Mouse (Mus musculus) hindbrain, postnatal 0 days (tissue): ENCODE results near the gene Car11. TPM values are rescaled to one million over a fixed set of nuclear protein-coding genes. Genes with fewer than 3 reads are reported as not detected.
"Not testable (repeated sequence)": the region's sequence is repeated elsewhere in the genome, so short reads cannot be mapped to it uniquely, and the experiment has no call there.

Experiments
- ATAC-seq: fragments of 200-750 bp; cut with Nextera tagmentation; 2 replicates; pipeline ENCODE4 v1.8.0; 2017; ENCODE audit warnings: mild to moderate bottlenecking, moderate TSS enrichment, moderate library complexity
- DNase-seq: peaks from one replicate; pipeline ENCODE4 v3.0.0-alpha.2; 2015; ENCODE audit warnings: low spot score
- H3K27ac ChIP-seq: fragments of 300-500 bp; sonication (generic); 2 replicates; pipeline ENCODE4 v1.5.1; 2014; ENCODE audit warnings: mild to moderate bottlenecking
- H3K27me3 ChIP-seq: fragments of 300-500 bp; sonication (generic); 2 replicates; pipeline ENCODE4 v1.6.1; 2014; ENCODE audit warnings: low read length, mixed read lengths; ENCODE audit not compliant: insufficient read depth
- H3K36me3 ChIP-seq: fragments of 300-500 bp; sonication (generic); 2 replicates; pipeline ENCODE4 v1.6.1; 2014; ENCODE audit warnings: low read length, mixed read lengths; ENCODE audit not compliant: insufficient read depth
- H3K4me1 ChIP-seq: fragments of 300-500 bp; sonication (generic); 2 replicates; pipeline ENCODE4 v1.6.1; 2014; ENCODE audit warnings: antibody characterized with exemption, low read length, mixed read lengths; ENCODE audit not compliant: insufficient read depth
- H3K4me2 ChIP-seq: fragments of 300-500 bp; sonication (generic); 2 replicates; pipeline ENCODE4 v1.6.1; 2014; ENCODE audit warnings: low read depth, mild to moderate bottlenecking, low read length, moderate library complexity, mixed read lengths
- H3K4me3 ChIP-seq: fragments of 300-500 bp; sonication (generic); 2 replicates; pipeline ENCODE4 v1.5.1; 2014; ENCODE audit warnings: low read length
- H3K9ac ChIP-seq: fragments of 300-500 bp; sonication (generic); replicated peaks from 2 replicates; pipeline ENCODE4 v1.6.1; 2014; ENCODE audit warnings: mild to moderate bottlenecking, low read length, moderate library complexity, mixed read lengths
- H3K9me3 ChIP-seq: fragments of 300-500 bp; sonication (generic); 2 replicates; pipeline ENCODE4 v1.6.1; 2016; ENCODE audit warnings: low read length, mixed read lengths
- CTCF ChIP-seq: IDR thresholded peaks from 2 replicates; pipeline ENCODE4 v1.5.1; 2016; ENCODE audit warnings: antibody characterized with exemption, control low read depth, low read depth
- WGBS: fragments of 180-500 bp; shearing (Covaris S2); extraction: QIAGEN DNeasy Blood & Tissue Kit; methylation state at CpG from one replicate; pipeline ENCODE4 v1.1.7; 2014; 5-methylcytosine and 5-hydroxymethylcytosine counted together
- polyA plus RNA-seq: library from polyadenylated mRNA; unstranded; fragments of >200 nt; fragmentation: Nextera tagmentation; extraction: Ambion mirVana; gene quantifications from 2 replicates; pipeline ENCODE4 v1.2.1, GENCODE M21; 2015
- total RNA-seq: library from RNA; depleted of rRNA; stranded (reverse); fragments of >200 nt; gene quantifications from 2 replicates; pipeline ENCODE4 v1.2.3, GENCODE M21; 2014; rRNA removed

The Car11 gene
- total RNA-seq = 89.4 and 91.0 TPM in 2 replicates
- 76.9 and 78.2 TPM in 2 replicates for polyA plus RNA-seq

GRCm38 (mm10) chr7:45699523-45700141, at the start of gene Car11:
Gene Car11 (plus strand): TSS chr7:45699843.
- peak; percentile 54 for DNase-seq
- Histone ChIP-seq H3K27me3 (no peaks in the 10 kb centered on the region), H3K36me3 (no peaks in the 10 kb centered on the region), H3K4me3 (peak within 1 kb of the TSS; percentile 50), H3K9ac (peak within 1 kb of the TSS; percentile 71), H3K4me1 (peaks cover 20% of the 10 kb centered on the region), H3K9me3 (no peaks in the 10 kb centered on the region), H3K4me2 (peak within 1 kb of the TSS; percentile 91), H3K27ac (peak within 1 kb of the TSS; percentile 90)
- no peak for ATAC-seq
- TF ChIP-seq CTCF = no peak
- 1% methylated on average over 35 of the region's 36 CpGs for WGBS

- H3K27ac ChIP-seq, DNase-seq, H3K4me3 ChIP-seq, H3K9me3 ChIP-seq, H3K36me3 ChIP-seq, H3K4me2 ChIP-seq, ATAC-seq, H3K9ac ChIP-seq, H3K27me3 ChIP-seq, H3K4me1 ChIP-seq: not testable (repeated sequence)
- WGBS = 96% methylated on average over 19 of the region's 20 CpGs
Observed at GRCm38 (mm10) chr7:45650484-45650883, 49.2 kb upstream of the Car11 start.

DNA sequence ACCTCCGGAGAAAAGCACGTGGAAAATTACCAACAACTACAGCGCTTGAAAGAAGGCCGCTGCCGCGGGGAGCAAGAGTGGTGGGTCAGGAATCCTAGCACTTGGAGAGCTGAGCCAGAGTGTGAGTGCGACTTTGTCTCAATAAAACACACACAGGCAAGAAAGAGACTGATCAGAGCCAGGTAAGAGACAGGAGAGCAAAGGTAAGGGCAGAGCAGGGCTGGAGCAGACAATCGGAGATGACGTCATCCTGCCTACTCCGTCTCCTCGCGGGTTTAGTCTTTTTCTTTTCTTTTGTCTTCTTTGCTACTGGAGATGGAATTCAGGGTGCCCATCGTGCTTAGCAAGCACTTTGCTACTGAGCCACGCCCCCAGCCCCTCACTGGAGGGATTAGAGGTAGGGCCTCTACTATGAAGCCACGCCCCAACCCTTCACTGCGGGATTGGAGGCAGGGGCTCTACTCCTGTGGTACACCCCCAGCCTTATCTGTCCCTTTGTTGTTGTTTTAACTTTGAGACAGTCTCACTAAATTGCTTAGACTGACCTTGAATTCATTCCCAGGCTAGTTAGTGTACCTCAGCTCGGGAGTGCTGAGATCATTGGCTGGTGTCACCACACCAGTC, 45.1 kb upstream of the Car11 start:
- Histone ChIP-seq H3K4me2 (peak overlapping the region; percentile 11), H3K9ac (no peak overlapping the region), H3K4me3 (no peak overlapping the region), H3K4me1 (no peaks in the 10 kb centered on the region), H3K27ac (no peak overlapping the region), H3K9me3 (no peaks in the 10 kb centered on the region), H3K27me3 (no peaks in the 10 kb centered on the region), H3K36me3 (no peaks in the 10 kb centered on the region)
- no peak for TF ChIP-seq CTCF
- ATAC-seq (peak; percentile 47; the same call in 1 of the 2 replicates), DNase-seq (peak; percentile 24)
- WGBS = 25% methylated on average over 17 of the region's 17 CpGs

GRCm38 (mm10) chr7:45660746-45661478, 38.7 kb upstream of the Car11 start:
- 79% methylated on average over 11 of the region's 11 CpGs for WGBS
- Histone ChIP-seq H3K27me3 (no peaks in the 10 kb centered on the region), H3K36me3 (no peaks in the 10 kb centered on the region), H3K4me3 (no peak overlapping the region), H3K4me2 (no peak overlapping the region), H3K4me1 (no peaks in the 10 kb centered on the region), H3K27ac (no peak overlapping the region), H3K9ac (no peak overlapping the region), H3K9me3 (no peaks in the 10 kb centered on the region)
- TF ChIP-seq CTCF = no peak
- DNase-seq (no peak), ATAC-seq (no peak)

GRCm38 (mm10) chr7:45661702-45662101, 37.9 kb upstream of the Car11 start:
- not testable (repeated sequence) for H3K36me3 ChIP-seq, H3K4me3 ChIP-seq, H3K4me1 ChIP-seq, H3K9ac ChIP-seq, H3K4me2 ChIP-seq, H3K9me3 ChIP-seq, H3K27me3 ChIP-seq, H3K27ac ChIP-seq, DNase-seq, ATAC-seq
- 88% methylated on average over 6 of the region's 6 CpGs for WGBS

- H3K27ac ChIP-seq = no peak overlapping the region
- no peak for ATAC-seq
- H3K36me3 ChIP-seq = no peaks in the 10 kb centered on the region
- H3K27me3 ChIP-seq = no peaks in the 10 kb centered on the region
- H3K9me3 ChIP-seq = no peaks in the 10 kb centered on the region
- no peak for TF ChIP-seq CTCF
- DNase-seq = no peak
- no peaks in the 10 kb centered on the region for H3K4me1 ChIP-seq
- no peak overlapping the region for H3K4me3 ChIP-seq
- no peak overlapping the region for H3K9ac ChIP-seq
- no peak overlapping the region for H3K4me2 ChIP-seq
- WGBS = 58% methylated on average over 13 of the region's 13 CpGs
Observed at GRCm38 (mm10) chr7:45665303-45666138, 34.1 kb upstream of the Car11 start.
